Mouse (Mus musculus) cortical plate, adult 2 months (tissue): ENCODE measurements around the gene Tnn. TPM values are rescaled to one million over a fixed set of nuclear protein-coding genes. Genes with fewer than 3 reads are reported as not detected.

ENCODE experiments used
- H3K27ac ChIP-seq: fragments of 200-500 bp; 2 replicates; pipeline ENCODE4 v1.5.1; 2012; ENCODE audit warnings: low read length, control low read depth, inconsistent platforms; ENCODE audit not compliant: insufficient read depth
- H3K4me1 ChIP-seq: fragments of 200-500 bp; 2 replicates; pipeline ENCODE4 v1.6.1; 2011; ENCODE audit warnings: low read length; ENCODE audit not compliant: control insufficient read depth, insufficient read depth
- H3K4me3 ChIP-seq: fragments of 200-500 bp; 2 replicates; pipeline ENCODE4 v1.5.1; 2011; ENCODE audit warnings: mild to moderate bottlenecking, low read length, control low read depth; ENCODE audit not compliant: insufficient read depth
- CTCF ChIP-seq: fragments of 200-500 bp; IDR thresholded peaks from 2 replicates; pipeline ENCODE4 v1.5.1; 2011; ENCODE audit warnings: mild to moderate bottlenecking, control low read depth, low read length; ENCODE audit not compliant: insufficient read depth; ENCODE audit errors: extremely low read depth
- POLR2A ChIP-seq: fragments of 200-500 bp; IDR thresholded peaks from 2 replicates; pipeline ENCODE4 v1.6.1; 2011; ENCODE audit warnings: mild to moderate bottlenecking, low read length, control low read depth; ENCODE audit not compliant: insufficient read depth; ENCODE audit errors: extremely low read depth
- polyA plus RNA-seq: library from polyadenylated mRNA; depleted of rRNA; stranded (reverse); fragments of >200 nt; gene quantifications from 2 replicates; pipeline ENCODE4 v1.2.3, GENCODE M21; 2012

The Tnn gene
- polyA plus RNA-seq, 1 experiment = 0.06 TPM

DNA sequence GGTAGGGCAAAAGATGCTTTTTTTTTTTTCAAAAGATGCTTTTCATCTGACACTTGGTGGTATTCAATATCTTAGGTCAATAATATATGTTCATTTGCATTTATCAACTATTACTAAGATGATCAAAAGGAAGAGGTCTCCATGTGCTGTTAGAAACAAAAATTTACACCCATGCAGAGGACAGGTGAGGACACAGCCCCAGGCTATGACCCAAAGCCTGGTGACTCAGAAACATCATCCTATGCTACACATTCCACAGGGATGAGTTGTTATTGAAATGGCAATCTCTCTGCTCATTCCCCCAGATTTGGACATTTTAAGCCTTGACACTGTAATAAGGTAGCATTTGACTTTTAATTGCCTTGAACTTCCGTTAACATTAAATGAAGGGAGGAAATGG lies 93.5 kb downstream of the Tnn start:
- Histone ChIP-seq H3K4me3 (no peak overlapping the region), H3K27ac (no peak overlapping the region), H3K4me1 (no peaks in the 10 kb centered on the region)
- no peak for TF ChIP-seq POLR2A
- TF ChIP-seq CTCF = no peak

DNA sequence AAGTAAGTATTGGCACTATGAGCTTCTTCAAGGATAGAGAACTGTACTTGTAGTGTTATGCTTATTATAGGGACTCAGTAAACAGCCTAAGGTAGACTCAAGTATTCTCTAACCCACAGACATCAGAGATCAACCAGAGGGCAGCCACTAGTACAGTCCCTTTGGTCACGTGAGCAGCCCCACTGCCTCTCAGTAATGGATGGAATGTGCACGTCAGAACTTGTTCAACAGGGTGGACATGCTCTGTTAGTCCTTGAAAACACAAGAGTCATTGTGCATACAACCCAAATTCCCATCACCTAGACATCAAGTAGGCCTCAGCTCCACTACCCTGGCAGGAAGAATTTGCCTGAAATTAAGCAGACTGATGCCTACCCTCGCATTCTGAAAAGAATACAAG lies 95.7 kb downstream of the Tnn start:
- no peak overlapping the region for H3K4me3 ChIP-seq
- H3K27ac ChIP-seq = no peak overlapping the region
- TF ChIP-seq POLR2A (no peak), CTCF (no peak)
- H3K4me1 ChIP-seq = no peaks in the 10 kb centered on the region

DNA sequence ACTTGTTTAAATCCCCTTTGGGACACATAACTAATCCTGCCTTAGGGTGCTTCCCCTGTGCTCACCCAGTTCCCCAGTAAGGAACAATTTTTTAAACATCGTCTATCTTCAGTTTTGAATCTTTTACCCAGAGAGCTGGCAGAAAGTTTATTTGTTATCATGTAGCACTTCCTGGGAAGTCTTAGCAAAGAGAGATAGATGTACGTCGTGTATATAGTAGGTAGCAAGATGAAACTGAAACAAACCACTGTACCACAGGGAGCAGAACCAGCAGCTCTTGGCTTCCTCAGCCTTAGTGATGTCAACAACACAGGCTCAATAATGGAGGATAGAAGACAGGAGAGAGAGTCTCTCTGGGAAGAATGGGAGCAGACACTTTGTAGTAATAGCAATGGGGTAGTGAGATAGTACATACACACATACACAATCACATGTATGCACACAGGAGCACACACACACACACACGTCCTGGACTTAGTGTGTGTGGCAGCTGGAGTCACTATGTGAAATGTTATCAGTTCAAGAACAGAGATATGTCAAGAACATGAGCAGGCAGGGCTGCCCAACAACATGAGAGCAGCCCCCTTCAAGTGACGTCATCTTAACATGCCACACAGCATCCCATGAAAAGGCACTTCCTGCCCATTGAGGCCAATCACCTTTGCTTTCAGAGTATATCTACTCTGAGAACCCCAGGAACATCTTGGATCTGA lies 98.9 kb downstream of the Tnn start:
- H3K27ac ChIP-seq = no peak overlapping the region
- H3K4me1 ChIP-seq = no peaks in the 10 kb centered on the region; the same call in 1 of the 2 replicates
- TF ChIP-seq CTCF (no peak), POLR2A (no peak)
- no peak overlapping the region for H3K4me3 ChIP-seq

DNA sequence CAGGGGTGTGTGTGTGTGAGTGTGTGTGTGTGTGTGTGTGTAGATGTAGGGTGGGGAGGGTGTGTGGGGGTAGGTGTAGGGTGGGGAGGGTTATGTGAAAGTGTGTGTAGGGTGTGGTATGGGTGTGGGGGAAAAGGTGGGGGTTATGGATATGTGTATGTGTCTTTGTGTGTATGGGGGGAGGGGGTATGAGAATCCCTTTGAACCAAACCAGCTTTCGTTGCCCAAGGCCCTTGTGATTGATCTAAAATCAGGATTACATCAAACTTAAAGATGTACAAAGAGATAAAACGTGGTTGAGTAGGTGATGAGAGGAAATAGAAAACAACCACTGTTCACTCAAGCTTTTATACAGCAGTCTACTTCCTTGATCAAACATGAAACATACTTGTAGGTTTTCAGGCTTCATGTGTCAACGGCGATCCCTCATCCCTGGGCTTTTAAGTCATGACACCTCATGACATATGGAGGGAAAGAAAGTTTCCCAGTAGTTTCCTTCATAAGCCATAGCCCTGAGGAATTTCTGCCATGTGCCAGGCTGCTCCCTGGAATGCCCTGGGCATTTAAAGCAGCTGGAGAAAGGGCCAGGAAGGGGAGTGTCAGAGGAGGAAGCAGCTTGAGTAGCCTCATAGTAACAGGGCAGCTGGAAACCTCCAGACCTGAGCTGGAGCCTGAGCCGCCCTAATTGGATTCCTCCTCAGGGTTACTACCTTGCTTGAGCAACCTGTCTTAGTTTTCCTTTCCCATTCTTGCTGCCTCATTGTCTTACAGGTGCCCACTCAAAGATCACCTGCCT lies 99.7 kb downstream of the Tnn start:
- no peak overlapping the region for H3K27ac ChIP-seq
- no peak overlapping the region for H3K4me3 ChIP-seq
- TF ChIP-seq POLR2A (no peak), CTCF (no peak)
- H3K4me1 ChIP-seq = no peaks in the 10 kb centered on the region; the same call in 1 of the 2 replicates

DNA sequence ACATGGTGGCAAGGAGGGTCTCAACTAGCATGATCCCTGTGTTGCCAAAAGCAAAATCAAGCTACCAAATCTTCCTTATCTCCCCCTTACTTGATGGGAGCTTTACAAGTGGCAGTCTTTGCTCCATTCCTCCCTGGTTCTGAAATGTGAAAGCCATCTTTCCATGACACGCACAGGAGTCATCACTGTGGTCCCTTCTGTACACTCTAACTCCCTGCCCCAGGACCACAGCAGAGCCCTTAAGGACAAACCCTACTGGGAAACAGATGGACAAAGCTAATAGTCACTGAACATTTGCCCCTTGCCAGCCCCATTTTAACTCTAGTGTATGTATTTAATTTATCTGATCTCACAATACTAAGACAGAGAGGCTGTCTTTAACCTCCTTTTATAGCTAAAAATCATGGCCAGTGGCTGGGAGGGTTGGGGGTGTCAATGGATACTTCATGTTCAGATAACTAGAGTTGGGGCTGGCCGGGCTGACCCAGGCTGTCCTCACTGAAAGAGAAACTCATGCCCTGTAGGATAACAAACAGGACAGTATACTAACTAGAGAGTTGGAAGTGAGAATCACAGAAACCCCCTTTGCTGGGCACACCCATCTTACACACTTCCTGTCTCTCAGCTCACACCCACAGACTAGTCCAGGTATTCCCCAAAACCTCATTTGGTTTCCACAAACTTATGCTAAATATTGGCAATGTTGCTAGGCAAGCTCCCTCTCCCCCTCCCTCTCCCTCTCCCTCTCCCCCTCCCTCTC lies 100.6 kb downstream of the Tnn start:
- TF ChIP-seq POLR2A (no peak), CTCF (no peak)

DNA sequence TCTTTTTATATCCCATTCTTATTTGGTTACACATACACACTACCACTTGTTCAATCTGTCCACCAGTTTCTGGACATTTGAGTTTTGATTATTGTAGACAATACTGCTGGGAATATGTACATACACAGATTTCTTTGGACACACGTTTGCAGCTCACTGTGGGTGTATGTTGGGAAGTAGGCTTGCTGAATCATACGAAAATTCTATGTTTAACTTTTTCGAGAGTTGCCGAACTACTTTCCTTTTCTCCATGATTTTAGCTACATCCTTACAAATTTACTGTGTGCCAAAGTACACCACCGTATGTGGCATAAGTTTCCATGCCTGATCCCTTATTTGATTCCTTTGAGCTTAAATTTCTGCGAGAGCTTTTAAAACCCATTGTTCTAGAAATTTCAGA lies 102.5 kb downstream of the Tnn start:
- Histone ChIP-seq H3K4me3 (no peak overlapping the region), H3K4me1 (no peaks in the 10 kb centered on the region; the same call in 1 of the 2 replicates), H3K27ac (no peak overlapping the region)
- TF ChIP-seq CTCF = no peak
- no peak for TF ChIP-seq POLR2A

More for the DNA sequence above, 100.6 kb downstream of the Tnn start:
- no peak overlapping the region for H3K4me3 ChIP-seq
- H3K27ac ChIP-seq = no peak overlapping the region
- H3K4me1 ChIP-seq = no peaks in the 10 kb centered on the region; the same call in 1 of the 2 replicates

DNA sequence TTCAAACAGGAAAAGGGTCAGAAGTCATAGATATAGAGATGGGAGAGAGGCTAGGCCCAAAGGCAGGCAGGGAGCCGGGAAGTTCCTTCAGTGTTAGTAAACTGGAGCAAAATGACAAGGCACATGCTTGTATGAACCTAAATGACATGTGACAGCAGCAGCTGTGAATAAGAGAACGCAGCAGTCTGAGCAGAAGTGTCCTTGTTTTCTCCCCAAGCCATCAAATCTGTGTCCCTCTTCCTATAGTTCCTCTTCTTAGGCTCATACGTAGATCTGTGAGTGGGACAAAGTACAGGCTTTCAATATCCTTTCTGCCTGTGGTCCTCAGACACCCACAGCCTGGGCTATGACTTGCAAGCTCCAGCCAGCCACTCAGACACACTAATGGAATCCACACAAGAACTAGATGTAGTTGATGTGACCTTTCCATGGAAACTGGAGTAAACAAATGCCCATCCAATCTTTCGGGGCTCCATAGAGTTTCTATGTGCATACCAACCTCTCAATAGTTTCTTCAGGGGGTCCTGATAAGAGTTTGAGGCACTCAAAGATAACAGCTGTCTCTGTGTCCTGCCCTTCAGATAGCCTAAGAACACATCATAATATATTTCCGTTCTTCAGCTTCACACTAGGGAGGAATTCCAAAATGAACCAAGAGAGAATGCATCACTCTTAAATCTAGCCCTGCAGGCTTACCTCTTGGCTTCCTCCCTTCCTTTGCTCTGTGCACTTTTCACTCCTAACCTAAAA lies 104.1 kb downstream of the Tnn start:
- H3K4me1 ChIP-seq = no peaks in the 10 kb centered on the region; the same call in 1 of the 2 replicates
- no peak overlapping the region for H3K4me3 ChIP-seq
- TF ChIP-seq POLR2A (no peak), CTCF (no peak)
- H3K27ac ChIP-seq = no peak overlapping the region

DNA sequence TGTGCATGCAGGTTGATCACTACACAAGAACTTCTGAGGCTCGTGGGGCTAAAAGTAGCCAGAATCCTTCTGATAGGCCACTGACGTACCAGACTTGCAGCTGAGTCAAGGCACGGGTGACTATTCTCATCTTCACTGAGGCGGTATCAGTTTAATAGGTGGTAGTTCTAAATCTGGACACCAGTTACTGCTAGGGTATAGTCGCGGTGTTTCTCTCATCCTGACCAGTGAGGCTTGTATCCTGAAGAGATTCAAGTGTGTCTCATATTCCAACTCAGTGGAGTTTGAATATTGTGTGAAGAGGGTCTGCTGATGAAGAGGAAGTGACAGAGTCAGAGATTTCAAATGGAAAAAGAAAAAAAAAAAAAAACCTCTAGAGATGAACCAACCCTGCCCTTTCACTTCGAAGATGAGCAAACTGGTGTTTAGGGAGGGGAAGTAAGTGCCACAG lies 105.9 kb downstream of the Tnn start:
- no peak overlapping the region for H3K27ac ChIP-seq
- no peak overlapping the region for H3K4me3 ChIP-seq
- H3K4me1 ChIP-seq = no peaks in the 10 kb centered on the region; the same call in 1 of the 2 replicates
- TF ChIP-seq POLR2A (no peak), CTCF (no peak)

DNA sequence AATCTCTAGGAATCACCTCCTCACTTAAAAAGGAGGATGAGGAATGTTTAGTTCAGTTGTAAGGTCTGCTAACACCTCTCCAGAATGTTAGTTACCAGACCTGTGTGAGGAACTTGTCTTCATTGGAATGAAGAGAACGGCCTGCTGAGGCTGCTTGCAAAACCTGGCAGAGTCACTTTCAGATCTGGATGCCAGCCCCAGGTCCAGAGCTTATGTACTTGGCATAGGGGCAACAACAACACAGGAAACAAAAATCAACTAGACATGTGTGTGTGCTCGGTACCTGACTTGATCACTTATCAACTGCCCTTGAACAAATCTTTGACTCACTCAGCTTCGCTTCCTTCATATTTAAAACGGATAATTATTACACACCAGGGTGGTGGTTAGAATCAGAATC lies 106.6 kb downstream of the Tnn start:
- no peak for TF ChIP-seq CTCF
- TF ChIP-seq POLR2A = no peak
- no peak overlapping the region for H3K4me3 ChIP-seq
- H3K27ac ChIP-seq = no peak overlapping the region
- H3K4me1 ChIP-seq = no peaks in the 10 kb centered on the region; the same call in 1 of the 2 replicates
